Mouse (Mus musculus): Measurements from ENCODE around the gene Nat14. TPM values are rescaled to one million over a fixed set of nuclear protein-coding genes. Genes with fewer than 3 reads are reported as not detected.

The Nat14 gene
- polyA plus RNA-seq, 1 experiment from 2014 or later = 38.3 TPM

DNA sequence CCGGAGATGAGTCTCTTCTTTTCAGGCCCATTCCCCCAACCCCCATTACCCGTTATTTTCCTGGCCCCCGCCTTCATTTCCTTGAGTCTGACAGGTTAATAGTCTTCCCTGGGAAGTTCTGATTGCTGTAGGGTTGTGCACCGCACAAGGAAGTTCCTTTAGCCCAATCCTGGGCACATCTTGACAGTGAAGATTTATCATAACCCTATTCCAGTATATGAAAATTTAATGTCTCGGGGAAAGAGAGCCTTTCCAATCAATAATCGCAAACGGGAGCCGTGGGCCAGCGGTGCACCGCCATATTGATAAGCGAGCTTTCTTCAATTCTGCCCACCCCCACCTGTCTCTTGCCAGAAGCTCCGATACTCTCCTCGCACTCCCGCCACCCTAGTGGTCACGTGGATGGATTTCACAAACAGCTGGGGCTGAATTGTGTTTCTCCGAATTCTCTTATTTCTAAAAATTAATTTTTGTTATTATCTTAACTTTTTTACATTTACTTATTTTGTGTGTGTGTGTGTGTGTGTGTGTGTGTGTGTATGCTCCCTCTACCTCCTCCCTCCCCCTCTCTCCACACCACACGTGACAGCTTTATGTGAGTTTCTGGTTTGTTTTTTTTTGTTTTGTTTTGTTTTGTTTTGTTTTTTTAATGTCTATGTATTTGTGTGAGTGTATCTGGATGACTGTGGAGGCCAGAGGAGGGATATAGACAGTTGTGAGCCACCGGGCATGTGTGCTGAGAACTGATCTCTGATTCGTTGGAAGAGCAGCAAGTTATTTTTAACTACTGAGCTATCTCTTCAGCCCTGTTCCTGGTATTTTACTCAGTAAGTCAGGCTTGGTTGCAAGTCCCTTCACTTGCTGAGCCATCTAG lies 21.9 kb upstream of the Nat14 start:
- no peaks in the 10 kb centered on the region for H3K9me3 ChIP-seq (ENCODE audit: control insufficient read depth, low read length)
- 10% methylated on average over 19 of the region's 19 CpGs for WGBS
- peak overlapping the region; percentile 57 for H3K4me2 ChIP-seq (ENCODE audit: low read length)
- peak; percentile 49 for ATAC-seq
- H3K27me3 ChIP-seq (replicated peaks; ENCODE audit: control insufficient read depth, insufficient read depth, low read length) = no peaks in the 10 kb centered on the region
- 0 out of 2 replicates have a peak overlapping the region, but pooled peaks have one; percentile 24 for H3K27ac ChIP-seq (ENCODE audit: low read length)
- H3K36me3 ChIP-seq (ENCODE audit: control insufficient read depth, insufficient read depth) = no peaks in the 10 kb centered on the region
- H3K9ac ChIP-seq (replicated peaks; ENCODE audit: low read depth, low read length) = peak overlapping the region; percentile 20
- peaks cover 10% of the 10 kb centered on the region for H3K4me1 ChIP-seq (replicated peaks; ENCODE audit: control insufficient read depth, insufficient read depth, low read length)
- peak overlapping the region; percentile 37 for H3K4me3 ChIP-seq (replicated peaks; ENCODE audit: low read length)

DNA sequence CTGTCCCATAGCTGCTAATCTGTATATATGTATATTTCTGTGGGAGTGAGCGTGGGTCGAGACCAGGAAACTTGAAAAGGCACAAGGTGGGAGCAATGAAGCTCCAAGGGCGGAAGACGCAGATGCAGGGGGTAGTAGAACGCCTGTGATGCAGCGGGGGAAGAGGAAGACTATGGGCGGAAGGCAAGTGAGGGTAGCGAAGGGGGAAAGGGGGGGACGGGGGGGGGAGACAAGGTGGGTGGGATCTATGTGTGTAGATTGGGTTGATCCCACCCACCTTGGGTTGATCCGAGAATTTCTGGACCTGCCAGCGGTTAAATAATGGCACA lies 21.3 kb upstream of the Nat14 start:
- Histone ChIP-seq H3K4me3 (replicated peaks; ENCODE audit: low read length) (no peak overlapping the region), H3K4me2 (ENCODE audit: low read length) (peak overlapping the region; percentile 57), H3K27ac (ENCODE audit: low read length) (no peak overlapping the region), H3K9ac (replicated peaks; ENCODE audit: low read depth, low read length) (no peak overlapping the region), H3K9me3 (ENCODE audit: control insufficient read depth, low read length) (no peaks in the 10 kb centered on the region), H3K4me1 (replicated peaks; ENCODE audit: control insufficient read depth, insufficient read depth, low read length) (peaks cover 10% of the 10 kb centered on the region), H3K36me3 (ENCODE audit: control insufficient read depth, insufficient read depth) (no peaks in the 10 kb centered on the region), H3K27me3 (replicated peaks; ENCODE audit: control insufficient read depth, insufficient read depth, low read length) (no peaks in the 10 kb centered on the region)
- 20% methylated on average over 11 of the region's 11 CpGs for WGBS
- ATAC-seq = no peak

DNA sequence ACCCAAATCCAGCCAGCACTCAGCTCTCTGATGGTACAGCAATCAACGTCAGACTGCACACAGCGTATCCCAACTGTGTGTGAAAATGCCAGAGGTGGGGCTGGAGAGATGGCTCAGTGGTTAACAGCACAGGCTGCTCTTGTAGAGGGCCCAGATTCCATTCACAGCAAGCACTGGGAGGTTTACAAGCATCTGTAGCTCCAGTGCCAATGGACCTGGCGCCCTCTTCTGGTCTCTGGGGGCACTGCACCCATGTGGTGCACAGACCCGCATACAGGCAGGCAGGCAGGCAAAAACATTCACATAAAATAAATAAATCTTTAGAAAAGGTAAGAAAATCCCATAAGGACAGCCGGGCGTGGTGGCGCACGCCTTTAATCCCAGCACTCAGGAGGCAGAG lies 20.7 kb upstream of the Nat14 start:
- Histone ChIP-seq H3K4me2 (ENCODE audit: low read length) (no peak overlapping the region), H3K27me3 (replicated peaks; ENCODE audit: control insufficient read depth, insufficient read depth, low read length) (no peaks in the 10 kb centered on the region), H3K36me3 (ENCODE audit: control insufficient read depth, insufficient read depth) (no peaks in the 10 kb centered on the region), H3K4me3 (replicated peaks; ENCODE audit: low read length) (no peak overlapping the region), H3K9ac (replicated peaks; ENCODE audit: low read depth, low read length) (no peak overlapping the region), H3K9me3 (ENCODE audit: control insufficient read depth, low read length) (no peaks in the 10 kb centered on the region), H3K27ac (ENCODE audit: low read length) (no peak overlapping the region), H3K4me1 (replicated peaks; ENCODE audit: control insufficient read depth, insufficient read depth, low read length) (peaks cover 10% of the 10 kb centered on the region)
- no peak for ATAC-seq
- 47% methylated on average over 8 of the region's 8 CpGs for WGBS

DNA sequence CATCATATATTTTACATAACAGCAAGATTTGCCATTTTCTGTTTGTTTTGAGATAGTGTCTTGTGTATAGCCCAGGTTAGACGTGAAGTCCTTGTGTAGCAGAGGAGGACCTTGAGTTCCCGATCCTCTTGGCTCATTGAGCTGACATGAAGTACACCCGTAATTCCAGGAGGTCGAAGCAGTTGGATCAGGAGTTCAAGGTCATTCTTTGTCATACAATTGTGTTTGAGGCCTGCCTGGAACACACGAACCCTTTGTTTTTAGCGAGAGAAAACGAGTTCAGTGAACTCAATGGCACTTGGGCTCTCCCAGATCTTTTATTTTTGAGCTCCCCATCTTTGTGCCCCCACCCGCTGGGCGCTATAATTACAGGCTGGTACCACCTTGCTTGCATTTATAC lies 19.4 kb upstream of the Nat14 start:
- no peaks in the 10 kb centered on the region for H3K36me3 ChIP-seq (ENCODE audit: control insufficient read depth, insufficient read depth)
- no peak overlapping the region for H3K4me2 ChIP-seq (ENCODE audit: low read length)
- H3K27me3 ChIP-seq (replicated peaks; ENCODE audit: control insufficient read depth, insufficient read depth, low read length) = no peaks in the 10 kb centered on the region
- H3K4me3 ChIP-seq (replicated peaks; ENCODE audit: low read length) = no peak overlapping the region
- H3K4me1 ChIP-seq (replicated peaks; ENCODE audit: control insufficient read depth, insufficient read depth, low read length) = peaks cover 14% of the 10 kb centered on the region
- no peaks in the 10 kb centered on the region for H3K9me3 ChIP-seq (ENCODE audit: control insufficient read depth, low read length)
- no peak for ATAC-seq
- H3K9ac ChIP-seq (replicated peaks; ENCODE audit: low read depth, low read length) = no peak overlapping the region
- 54% methylated on average over 9 of the region's 9 CpGs for WGBS
- no peak overlapping the region for H3K27ac ChIP-seq (ENCODE audit: low read length)

DNA sequence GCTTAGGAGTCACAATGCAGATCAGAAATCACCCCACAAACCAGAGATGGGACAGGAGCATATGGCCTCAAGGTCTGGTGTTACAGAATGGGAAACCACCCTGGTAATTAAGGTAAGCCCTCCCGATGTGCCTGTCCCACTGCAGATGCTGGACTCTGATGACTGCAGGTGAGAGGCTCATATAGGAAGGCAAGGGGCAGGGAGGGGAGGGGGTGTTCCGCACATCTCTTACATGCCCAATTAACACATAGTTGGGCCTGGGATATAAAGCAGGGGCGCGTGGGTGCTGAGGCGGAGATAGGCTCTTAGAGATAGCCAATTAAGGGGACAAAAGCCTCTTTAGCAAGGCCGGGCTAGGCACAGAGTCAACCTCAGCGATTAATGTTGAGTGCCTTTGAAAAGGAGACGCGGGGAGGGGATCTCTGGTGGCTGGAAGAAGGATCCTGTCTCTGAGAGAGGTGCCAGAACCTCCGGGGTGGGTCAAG lies 15.3 kb upstream of the Nat14 start, which contains the start of gene Gm36210:
Gene Gm36210 (minus strand): TSS at position 51 of the 485 bp plus-strand sequence.
- WGBS = 9% methylated on average over 10 of the region's 10 CpGs
- 0 out of 2 replicates have a peak, but pooled peaks cover 4% of the 10 kb centered on the region for H3K4me1 ChIP-seq (replicated peaks; ENCODE audit: control insufficient read depth, insufficient read depth, low read length)
- no peak within 1 kb of the TSS for H3K9ac ChIP-seq (replicated peaks; ENCODE audit: low read depth, low read length)
- H3K9me3 ChIP-seq (ENCODE audit: control insufficient read depth, low read length) = no peaks in the 10 kb centered on the region
- H3K4me3 ChIP-seq (replicated peaks; ENCODE audit: low read length) = no peak within 1 kb of the TSS
- no peaks in the 10 kb centered on the region for H3K36me3 ChIP-seq (ENCODE audit: control insufficient read depth, insufficient read depth)
- no peak within 1 kb of the TSS for H3K27ac ChIP-seq (ENCODE audit: low read length)
- no peak for ATAC-seq
- H3K4me2 ChIP-seq (ENCODE audit: low read length) = no peak within 1 kb of the TSS
- no peaks in the 10 kb centered on the region for H3K27me3 ChIP-seq (replicated peaks; ENCODE audit: control insufficient read depth, insufficient read depth, low read length)

DNA sequence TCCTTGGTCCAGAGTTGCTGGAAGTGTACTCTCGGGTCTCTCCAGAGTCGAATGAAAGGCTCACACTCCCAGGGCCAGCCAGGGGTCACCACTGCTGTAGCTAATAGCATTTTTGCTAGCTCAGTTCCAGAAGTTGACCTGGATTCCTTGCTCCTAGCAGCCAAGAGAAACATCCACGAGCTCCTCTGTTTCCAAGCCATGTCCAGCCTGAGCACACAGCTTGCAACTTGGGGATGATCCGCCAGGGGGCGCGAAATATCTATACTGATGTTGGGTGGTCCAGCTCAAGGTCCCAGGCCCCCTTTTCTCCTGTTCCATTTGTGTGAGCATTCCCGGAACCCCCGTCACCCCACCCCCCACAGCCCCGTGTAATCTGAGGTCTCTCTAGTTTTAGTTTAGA lies 10.3 kb upstream of the Nat14 start:
- Histone ChIP-seq H3K4me1 (replicated peaks; ENCODE audit: control insufficient read depth, insufficient read depth, low read length) (peaks cover 12% of the 10 kb centered on the region), H3K36me3 (ENCODE audit: control insufficient read depth, insufficient read depth) (no peaks in the 10 kb centered on the region), H3K9ac (replicated peaks; ENCODE audit: low read depth, low read length) (no peak overlapping the region), H3K4me3 (replicated peaks; ENCODE audit: low read length) (no peak overlapping the region), H3K4me2 (ENCODE audit: low read length) (no peak overlapping the region), H3K27me3 (replicated peaks; ENCODE audit: control insufficient read depth, insufficient read depth, low read length) (no peaks in the 10 kb centered on the region), H3K27ac (ENCODE audit: low read length) (no peak overlapping the region), H3K9me3 (ENCODE audit: control insufficient read depth, low read length) (no peaks in the 10 kb centered on the region)
- no peak for ATAC-seq
- 34% methylated on average over 9 of the region's 9 CpGs for WGBS

DNA sequence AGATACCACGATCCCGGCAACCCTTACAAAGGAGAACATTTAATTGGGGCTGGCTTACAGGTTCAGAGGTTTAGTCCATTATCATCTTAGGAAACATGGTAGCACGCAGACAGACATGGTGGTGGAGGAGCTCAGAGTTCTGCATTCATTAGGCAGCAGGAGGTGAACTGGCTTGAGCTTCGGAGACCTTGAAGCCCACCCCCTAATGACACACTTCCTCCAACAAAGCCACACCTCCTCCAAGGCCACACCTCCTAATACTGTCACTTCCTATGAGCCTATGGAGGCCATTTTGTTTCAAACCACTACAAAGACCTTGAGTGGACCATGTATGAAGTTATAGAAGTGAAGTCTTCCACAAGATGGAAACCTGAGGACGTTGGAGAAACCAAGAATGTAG lies 9.6 kb upstream of the Nat14 start:
- H3K4me3 ChIP-seq (replicated peaks; ENCODE audit: low read length) = no peak overlapping the region
- no peak overlapping the region for H3K9ac ChIP-seq (replicated peaks; ENCODE audit: low read depth, low read length)
- H3K27me3 ChIP-seq (replicated peaks; ENCODE audit: control insufficient read depth, insufficient read depth, low read length) = no peaks in the 10 kb centered on the region
- ATAC-seq = no peak
- H3K36me3 ChIP-seq (ENCODE audit: control insufficient read depth, insufficient read depth) = no peaks in the 10 kb centered on the region
- peaks cover 17% of the 10 kb centered on the region for H3K4me1 ChIP-seq (replicated peaks; ENCODE audit: control insufficient read depth, insufficient read depth, low read length)
- no peaks in the 10 kb centered on the region for H3K9me3 ChIP-seq (ENCODE audit: control insufficient read depth, low read length)
- no peak overlapping the region for H3K4me2 ChIP-seq (ENCODE audit: low read length)
- no peak overlapping the region for H3K27ac ChIP-seq (ENCODE audit: low read length)
- 63% methylated on average over 5 of the region's 5 CpGs for WGBS

DNA sequence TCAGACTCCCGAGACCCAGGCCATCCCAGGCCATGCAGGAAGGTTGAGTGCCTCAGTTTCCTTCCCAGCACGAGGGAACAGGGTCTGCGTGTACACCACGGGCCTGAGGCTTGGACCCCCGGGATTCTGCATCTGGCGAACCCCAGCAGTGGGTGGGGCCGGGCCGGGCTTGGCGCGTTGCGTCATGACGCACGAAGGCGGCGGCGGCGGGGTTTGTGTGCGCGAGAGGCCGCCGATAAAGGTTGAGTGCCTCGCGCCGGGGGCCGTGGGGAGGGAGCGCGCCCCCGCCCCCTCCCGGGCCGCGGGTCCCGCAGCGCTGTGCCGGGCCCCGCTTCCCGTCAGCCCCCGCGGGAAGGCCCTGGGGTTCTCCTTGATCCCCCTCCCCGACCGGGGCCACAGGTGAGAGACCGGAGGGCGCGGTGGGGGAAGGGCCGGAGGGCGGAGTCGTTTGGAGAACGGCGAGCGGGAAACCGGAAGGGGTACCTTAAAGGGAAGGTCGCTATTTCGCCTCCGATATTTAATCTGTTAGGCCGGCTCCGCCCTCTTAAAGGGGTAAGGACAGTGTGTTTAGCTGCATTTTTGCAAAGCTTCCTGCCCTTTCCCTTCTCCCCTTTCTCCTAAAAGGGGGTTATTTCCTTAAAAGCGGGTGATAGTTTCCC lies 6.7 kb upstream of the Nat14 start, which contains the start of gene Zfp628:
Gene Zfp628 (plus strand): TSS at position 211 of the 659 bp plus-strand sequence.
- Histone ChIP-seq H3K36me3 (ENCODE audit: control insufficient read depth, insufficient read depth) (peaks cover 10% of the 10 kb centered on the region), H3K27me3 (replicated peaks; ENCODE audit: control insufficient read depth, insufficient read depth, low read length) (no peaks in the 10 kb centered on the region), H3K9ac (replicated peaks; ENCODE audit: low read depth, low read length) (peak within 1 kb of the TSS; percentile 90), H3K4me2 (ENCODE audit: low read length) (peak within 1 kb of the TSS; percentile 80), H3K4me1 (replicated peaks; ENCODE audit: control insufficient read depth, insufficient read depth, low read length) (peaks cover 17% of the 10 kb centered on the region), H3K9me3 (ENCODE audit: control insufficient read depth, low read length) (no peaks in the 10 kb centered on the region), H3K4me3 (replicated peaks; ENCODE audit: low read length) (peak within 1 kb of the TSS; percentile 72), H3K27ac (ENCODE audit: low read length) (peak within 1 kb of the TSS; percentile 97)
- ATAC-seq = peak; percentile 91
- WGBS = under 1% methylated on average over 55 of the region's 56 CpGs

DNA sequence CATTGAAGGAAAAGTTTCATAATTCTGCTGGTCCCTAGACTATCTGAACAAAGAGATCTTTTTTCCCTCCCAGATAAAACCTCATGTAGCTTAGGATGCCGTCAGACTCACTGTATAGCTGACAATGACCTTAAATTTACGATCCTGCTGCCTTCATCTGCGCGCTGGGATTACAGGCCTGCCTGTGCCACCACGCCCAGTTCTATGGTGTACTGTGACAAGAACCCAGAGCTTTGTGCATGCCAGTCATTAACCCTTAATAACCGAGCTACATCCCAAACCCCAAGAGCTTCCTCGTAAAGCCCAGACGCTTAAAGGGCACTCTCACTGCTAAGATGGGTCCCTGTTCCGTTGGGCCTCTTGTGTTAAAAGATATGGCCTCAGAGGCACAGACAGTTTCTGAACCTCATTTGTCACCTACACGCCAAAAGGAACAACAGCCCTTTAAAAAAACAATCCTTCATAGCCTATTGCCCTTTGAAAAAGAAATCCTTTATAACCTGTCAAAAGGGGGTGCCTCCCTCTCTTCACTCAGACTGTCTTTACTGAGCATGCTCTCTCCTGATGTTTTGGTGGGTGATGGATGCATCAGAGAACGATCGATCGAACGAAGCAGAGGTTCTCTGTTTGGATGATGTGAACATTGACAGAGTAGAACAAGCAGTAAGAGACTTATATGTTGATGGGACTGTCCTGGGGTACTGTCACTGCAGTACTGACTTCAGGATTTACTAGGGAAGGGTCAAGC lies 6.0 kb upstream of the Nat14 start:
- Histone ChIP-seq H3K9me3 (ENCODE audit: control insufficient read depth, low read length) (no peaks in the 10 kb centered on the region), H3K4me3 (replicated peaks; ENCODE audit: low read length) (peak overlapping the region; percentile 72), H3K27ac (ENCODE audit: low read length) (peak overlapping the region; percentile 97), H3K9ac (replicated peaks; ENCODE audit: low read depth, low read length) (peak overlapping the region; percentile 90), H3K4me1 (replicated peaks; ENCODE audit: control insufficient read depth, insufficient read depth, low read length) (peaks cover 17% of the 10 kb centered on the region), H3K4me2 (ENCODE audit: low read length) (peak overlapping the region; percentile 80), H3K27me3 (replicated peaks; ENCODE audit: control insufficient read depth, insufficient read depth, low read length) (no peaks in the 10 kb centered on the region), H3K36me3 (ENCODE audit: control insufficient read depth, insufficient read depth) (peaks cover 17% of the 10 kb centered on the region)
- ATAC-seq = peak; percentile 60
- WGBS = 14% methylated on average over 14 of the region's 14 CpGs

All from forebrain, embryonic 16.5 days (tissue).